Mouse (Mus musculus) left cerebral cortex, adult 11 months (tissue): ENCODE data around the gene Hoxd11.

Experiments
- DNase-seq: peaks from one replicate; pipeline ENCODE4 v3.0.0; 2022; ENCODE audit warnings: low spot score

Gene Hoxd11

GRCm38 (mm10) chr2:74681594-74682531, 2.5 kb downstream of the Hoxd11 start:
- no peak for DNase-seq

- DNase-seq, result no peak
Observed at GRCm38 (mm10) chr2:74682796-74683195, 3.4 kb downstream of the Hoxd11 start.

- no peak for DNase-seq
Observed at GRCm38 (mm10) chr2:74683471-74683951, 4.2 kb downstream of the Hoxd11 start.

- no peak for DNase-seq
Observed at GRCm38 (mm10) chr2:74684106-74684505, 4.7 kb downstream of the Hoxd11 start.

GRCm38 (mm10) chr2:74685059-74685603, 5.8 kb downstream of the Hoxd11 start:
- DNase-seq, result no peak

GRCm38 (mm10) chr2:74686301-74686987, 7.1 kb downstream of the Hoxd11 start:
- no peak for DNase-seq

GRCm38 (mm10) chr2:74686988-74687697, 7.8 kb downstream of the Hoxd11 start:
- DNase-seq, result no peak

GRCm38 (mm10) chr2:74687698-74688555, 8.6 kb downstream of the Hoxd11 start:
- DNase-seq, result no peak

- DNase-seq, result no peak
Observed at GRCm38 (mm10) chr2:74688795-74689573, 9.6 kb downstream of the Hoxd11 start.

GRCm38 (mm10) chr2:74689574-74690337, 10.4 kb downstream of the Hoxd11 start:
- DNase-seq, result no peak

GRCm38 (mm10) chr2:74690338-74690716, 11.0 kb downstream of the Hoxd11 start:
- DNase-seq, result no peak

GRCm38 (mm10) chr2:74691022-74691951, 11.9 kb downstream of the Hoxd11 start, which contains the start of gene Hoxd10:
Hoxd10 (plus strand) TSS chr2:74691924.
- no peak for DNase-seq

GRCm38 (mm10) chr2:74691995-74692807, 12.8 kb downstream of the Hoxd11 start:
- no peak for DNase-seq

GRCm38 (mm10) chr2:74692808-74693431, 13.6 kb downstream of the Hoxd11 start:
- no peak for DNase-seq

GRCm38 (mm10) chr2:74693432-74693827, 14.1 kb downstream of the Hoxd11 start:
- DNase-seq, result no peak

- no peak for DNase-seq
Observed at GRCm38 (mm10) chr2:74694066-74694465, 14.7 kb downstream of the Hoxd11 start.

- DNase-seq, result no peak
Observed at GRCm38 (mm10) chr2:74695383-74695782, 16.0 kb downstream of the Hoxd11 start.
